Mouse (Mus musculus) ES-Bruce4 (cell line): Measurements from ENCODE around the gene Adat3. TPM values are rescaled to one million over a fixed set of nuclear protein-coding genes. Genes with fewer than 3 reads are reported as not detected.

ENCODE experiments used
- H3K27ac ChIP-seq: 2 replicates; pipeline ENCODE4 v1.5.1; 2012; ENCODE audit warnings: low read length, inconsistent platforms; ENCODE audit not compliant: insufficient read depth
- H3K27me3 ChIP-seq: 2 replicates; pipeline ENCODE4 v1.6.1; 2012; ENCODE audit warnings: mild to moderate bottlenecking, low read length, inconsistent platforms; ENCODE audit not compliant: control insufficient read depth, poor library complexity, insufficient read depth, severe bottlenecking
- H3K36me3 ChIP-seq: 2 replicates; pipeline ENCODE4 v1.6.1; 2012; ENCODE audit warnings: inconsistent platforms, mild to moderate bottlenecking, low read length, moderate library complexity; ENCODE audit not compliant: control insufficient read depth, poor library complexity, insufficient read depth, severe bottlenecking
- H3K4me1 ChIP-seq: one replicate; pipeline ENCODE4 v1.8.1; 2011; ENCODE audit warnings: low read length; ENCODE audit not compliant: control insufficient read depth, insufficient read depth
- H3K4me3 ChIP-seq: 2 replicates; pipeline ENCODE4 v1.5.1; 2011; ENCODE audit warnings: low read depth, mild to moderate bottlenecking, low read length
- H3K9ac ChIP-seq: 2 replicates; pipeline ENCODE4 v1.6.1; 2012; ENCODE audit warnings: low read depth, mild to moderate bottlenecking, inconsistent platforms; ENCODE audit not compliant: poor library complexity, severe bottlenecking
- H3K9me3 ChIP-seq: replicated peaks from 2 replicates; pipeline ENCODE4 v1.6.1; 2012; ENCODE audit warnings: mild to moderate bottlenecking, low read length, inconsistent platforms; ENCODE audit not compliant: control insufficient read depth, poor library complexity, insufficient read depth, severe bottlenecking
- CTCF ChIP-seq: IDR thresholded peaks from one replicate; pipeline ENCODE4 v1.8.1; 2011; ENCODE audit warnings: low read depth, low read length
- EP300 ChIP-seq: IDR thresholded peaks from 2 replicates; pipeline ENCODE4 v1.6.1; 2011; ENCODE audit warnings: low read depth, low read length; ENCODE audit not compliant: insufficient read depth
- POLR2A ChIP-seq: IDR thresholded peaks from one replicate; pipeline ENCODE4 v1.8.1; 2011; ENCODE audit warnings: low read length; ENCODE audit not compliant: insufficient read depth
- polyA plus RNA-seq: library from polyadenylated mRNA; stranded (reverse); fragments of >200 nt; gene quantifications from 2 replicates; pipeline ENCODE4 v1.2.4, GENCODE M21; 2011; ENCODE audit warnings: low read depth; ENCODE audit not compliant: missing spikeins, insufficient read depth, insufficient read length

The Adat3 gene
- polyA plus RNA-seq, 1 experiment: 5.4 TPM

DNA sequence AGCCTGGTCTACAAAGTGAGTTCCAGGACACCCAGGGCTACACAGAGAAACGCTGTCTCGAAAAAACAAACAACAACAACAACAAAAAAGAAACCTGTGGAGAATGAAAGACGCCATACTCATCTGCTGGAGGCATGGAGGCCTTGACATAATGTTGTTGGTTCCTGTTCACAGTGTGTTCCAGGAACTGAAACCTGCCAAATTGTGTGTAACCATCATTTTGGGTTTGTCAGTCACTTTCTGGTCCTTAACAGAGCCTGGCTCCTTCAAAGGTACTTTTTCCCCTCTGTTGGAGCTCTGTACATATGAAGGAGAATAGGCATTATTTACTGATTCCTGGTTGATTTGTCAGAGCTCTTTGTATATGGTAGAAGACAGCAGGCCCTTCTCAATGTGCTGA, 9.2 kb downstream of the Adat3 start:
- Histone ChIP-seq H3K9ac (no peak overlapping the region), H3K36me3 (peaks cover 11% of the 10 kb centered on the region; the same call in 1 of the 2 replicates), H3K4me3 (no peak overlapping the region), H3K27ac (no peak overlapping the region), H3K4me1 (no peaks in the 10 kb centered on the region), H3K27me3 (no peaks in the 10 kb centered on the region), H3K9me3 (no peaks in the 10 kb centered on the region)
- TF ChIP-seq POLR2A (no peak), EP300 (no peak), CTCF (no peak)

DNA sequence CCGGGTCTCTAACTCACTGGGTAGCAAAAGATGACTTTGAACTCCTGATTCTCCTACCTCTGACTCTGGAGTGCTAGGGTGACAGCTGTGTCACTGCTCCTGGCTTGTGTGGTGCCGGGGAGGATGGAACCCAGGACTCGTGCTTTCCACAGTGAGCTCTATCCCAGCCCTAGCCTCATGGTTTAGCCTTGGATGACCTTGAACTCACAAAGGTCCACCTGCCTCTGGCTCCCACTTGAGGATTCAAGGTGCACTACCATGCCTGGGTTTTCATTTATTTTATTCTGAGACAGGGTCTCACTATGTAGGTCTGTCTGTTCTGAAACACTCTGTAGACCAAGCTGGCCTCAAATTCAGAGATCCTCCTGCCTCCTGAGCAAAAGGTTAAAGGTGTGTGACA, 11.1 kb downstream of the Adat3 start:
- H3K9ac ChIP-seq: no peak overlapping the region
- H3K27me3 ChIP-seq: no peaks in the 10 kb centered on the region
- peaks cover 11% of the 10 kb centered on the region; the same call in 1 of the 2 replicates for H3K36me3 ChIP-seq
- TF ChIP-seq CTCF (no peak), POLR2A (no peak), EP300 (no peak)
- H3K4me1 ChIP-seq: no peaks in the 10 kb centered on the region
- H3K27ac ChIP-seq: no peak overlapping the region
- H3K4me3 ChIP-seq: no peak overlapping the region
- no peaks in the 10 kb centered on the region for H3K9me3 ChIP-seq

DNA sequence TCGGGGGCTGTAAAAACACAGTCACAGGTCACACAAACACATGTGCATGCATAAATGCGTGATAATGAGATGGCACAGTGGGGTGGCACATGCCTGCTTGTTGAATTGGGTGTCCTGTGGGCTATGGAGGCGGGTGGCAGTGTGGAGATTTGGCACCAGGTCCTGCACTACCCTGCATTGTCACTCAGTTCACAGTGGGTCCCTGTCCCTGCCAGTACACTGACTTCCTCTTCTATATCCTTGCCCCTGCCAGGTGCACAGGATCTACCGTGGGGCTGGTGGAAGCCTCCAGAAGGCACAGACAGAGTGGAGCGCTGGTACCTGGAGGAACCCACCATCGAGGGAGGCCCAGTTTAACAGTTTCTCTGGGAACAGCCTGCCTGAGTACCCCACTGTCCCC, 11.7 kb downstream of the Adat3 start:
- H3K27me3 ChIP-seq: no peaks in the 10 kb centered on the region
- H3K4me3 ChIP-seq: no peak overlapping the region
- H3K27ac ChIP-seq: no peak overlapping the region
- H3K9me3 ChIP-seq: no peaks in the 10 kb centered on the region
- H3K9ac ChIP-seq: no peak overlapping the region
- H3K36me3 ChIP-seq: peaks cover 11% of the 10 kb centered on the region; the same call in 1 of the 2 replicates
- H3K4me1 ChIP-seq: no peaks in the 10 kb centered on the region
- no peak for TF ChIP-seq POLR2A
- TF ChIP-seq CTCF: no peak
- no peak for TF ChIP-seq EP300

DNA sequence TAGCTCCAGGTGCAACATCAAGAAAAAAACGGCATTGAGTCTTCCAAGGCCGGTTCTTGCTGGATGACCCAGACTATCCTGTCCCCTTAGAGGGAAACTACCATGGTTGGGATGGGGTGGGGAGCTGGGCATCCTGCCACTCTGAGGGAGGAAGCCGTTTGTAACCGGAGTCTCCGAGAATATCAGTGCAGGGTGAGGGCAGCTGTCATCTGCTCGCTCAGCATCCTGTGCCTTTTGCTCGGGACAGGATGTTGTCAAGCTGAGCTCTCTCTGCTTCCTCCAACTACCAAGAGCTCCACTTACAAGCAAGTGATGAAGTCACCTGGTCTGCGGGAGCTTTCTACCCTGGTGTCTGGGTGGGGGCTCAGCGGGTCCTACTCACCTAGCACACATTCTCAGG, 15.5 kb downstream of the Adat3 start:
- Histone ChIP-seq H3K27ac (no peak overlapping the region), H3K9ac (no peak overlapping the region), H3K9me3 (no peaks in the 10 kb centered on the region), H3K27me3 (no peaks in the 10 kb centered on the region), H3K36me3 (peaks cover 6% of the 10 kb centered on the region; the same call in 1 of the 2 replicates), H3K4me3 (no peak overlapping the region), H3K4me1 (no peaks in the 10 kb centered on the region)
- TF ChIP-seq POLR2A (no peak), EP300 (no peak), CTCF (no peak)

DNA sequence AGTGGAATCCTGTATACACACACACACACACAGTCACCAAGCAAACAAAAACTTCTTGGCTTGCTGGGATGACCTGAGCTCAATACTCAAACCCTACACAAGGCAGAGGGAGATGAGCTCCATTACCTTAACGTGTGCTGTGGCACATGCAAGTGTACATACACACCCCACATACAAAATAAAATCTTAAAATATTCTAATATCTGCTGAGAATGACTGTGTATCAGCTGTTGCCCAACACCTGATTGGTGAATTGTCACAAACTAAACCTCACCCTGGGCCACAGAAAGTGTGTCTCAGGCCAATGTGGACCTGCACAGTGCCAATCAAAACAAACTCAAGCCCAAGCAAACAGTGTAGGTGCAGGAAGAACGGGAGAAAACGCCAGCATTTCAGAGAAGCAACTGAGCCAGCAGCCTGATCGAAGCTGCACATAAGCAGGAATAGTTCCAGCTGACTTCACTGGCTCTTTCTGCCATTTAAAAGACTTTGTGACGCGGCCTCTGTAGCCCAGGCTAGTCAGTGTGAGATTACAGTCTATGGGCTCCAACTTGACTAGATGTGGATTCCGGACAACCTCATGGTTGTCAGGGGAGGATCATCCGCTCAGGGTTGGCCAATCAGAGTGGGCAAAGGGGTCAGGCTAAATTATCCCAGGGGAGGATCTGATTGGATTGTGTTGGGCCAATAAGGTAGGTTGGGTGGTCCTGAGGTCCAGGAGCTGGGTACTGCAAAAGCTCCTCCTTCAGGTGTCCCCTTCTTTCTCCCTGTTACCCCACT, 17.0 kb downstream of the Adat3 start:
- Histone ChIP-seq H3K4me1 (no peaks in the 10 kb centered on the region), H3K9me3 (no peaks in the 10 kb centered on the region), H3K27ac (peak overlapping the region; percentile 82), H3K36me3 (peaks cover 4% of the 10 kb centered on the region; the same call in 1 of the 2 replicates), H3K9ac (peak overlapping the region; percentile 47), H3K4me3 (peak overlapping the region; percentile 75), H3K27me3 (no peaks in the 10 kb centered on the region)
- no peak for TF ChIP-seq CTCF
- peak; percentile 70 for TF ChIP-seq POLR2A

DNA sequence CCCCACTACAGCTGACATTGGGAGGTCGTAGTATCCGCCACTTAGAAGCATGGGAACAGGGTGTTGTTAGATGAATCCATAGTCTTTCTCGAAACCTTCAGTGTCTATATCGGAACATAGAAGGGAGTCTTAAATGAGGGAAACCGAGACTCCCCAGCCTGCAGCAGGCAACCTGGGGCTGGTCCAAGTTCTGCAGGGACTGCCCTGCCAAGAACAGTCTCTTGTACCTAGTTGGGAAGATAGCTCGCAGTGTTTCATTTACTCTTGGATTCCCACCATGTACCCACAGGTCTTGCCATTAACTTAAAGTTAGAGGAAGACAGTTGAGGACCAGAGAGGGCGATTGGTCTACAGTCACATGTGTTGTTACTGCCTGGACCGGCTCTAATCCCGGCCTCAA, 17.7 kb downstream of the Adat3 start:
- 0 out of 2 replicates have a peak, but pooled peaks cover 3% of the 10 kb centered on the region for H3K36me3 ChIP-seq
- no peaks in the 10 kb centered on the region for H3K4me1 ChIP-seq
- H3K9me3 ChIP-seq: no peaks in the 10 kb centered on the region
- no peak overlapping the region for H3K9ac ChIP-seq
- H3K27me3 ChIP-seq: no peaks in the 10 kb centered on the region
- peak overlapping the region; percentile 34 for H3K4me3 ChIP-seq
- TF ChIP-seq EP300 (no peak), CTCF (no peak), POLR2A (no peak)
- peak overlapping the region; percentile 13; the same call in 1 of the 2 replicates for H3K27ac ChIP-seq
